Mouse (Mus musculus) forebrain, embryonic 14.5 days (tissue): ENCODE data around the gene Ptprf. TPM values are rescaled to one million over a fixed set of nuclear protein-coding genes. Genes with fewer than 3 reads are reported as not detected.

ENCODE experiments used
- ATAC-seq: fragments of 200-750 bp; cut with Nextera tagmentation; 2 replicates; pipeline ENCODE4 v1.8.0; 2017; ENCODE audit warnings: mild to moderate bottlenecking, moderate library complexity
- DNase-seq: peaks from one replicate; pipeline ENCODE4 v3.0.0-alpha.2; 2015; ENCODE audit warnings: low spot score
- H3K27ac ChIP-seq: fragments of 300-500 bp; sonication (generic); 2 replicates; pipeline ENCODE4 v1.5.1; 2014; ENCODE audit warnings: low read depth, mild to moderate bottlenecking, control low read depth, low read length, moderate library complexity
- H3K27me3 ChIP-seq: fragments of 300-500 bp; sonication (generic); replicated peaks from 2 replicates; pipeline ENCODE4 v1.6.1; 2014; ENCODE audit warnings: low read length, control low read depth, mixed read lengths; ENCODE audit not compliant: control insufficient read depth, insufficient read depth
- H3K36me3 ChIP-seq: fragments of 300-500 bp; sonication (generic); 2 replicates; pipeline ENCODE4 v1.6.1; 2014; ENCODE audit warnings: low read length, control low read depth; ENCODE audit not compliant: control insufficient read depth, insufficient read depth
- H3K4me1 ChIP-seq: fragments of 300-500 bp; sonication (generic); 2 replicates; pipeline ENCODE4 v1.6.1; 2014; ENCODE audit warnings: antibody characterized with exemption, low read length, control low read depth; ENCODE audit not compliant: control insufficient read depth, insufficient read depth
- H3K4me2 ChIP-seq: fragments of 300-500 bp; sonication (generic); 2 replicates; pipeline ENCODE4 v1.6.1; 2014; ENCODE audit warnings: mild to moderate bottlenecking, control low read depth, low read length
- H3K4me3 ChIP-seq: fragments of 300-500 bp; sonication (generic); 2 replicates; pipeline ENCODE4 v1.5.1; 2014; ENCODE audit warnings: low read depth, low read length, control low read depth
- H3K9ac ChIP-seq: fragments of 300-500 bp; sonication (generic); 2 replicates; pipeline ENCODE4 v1.6.1; 2014; ENCODE audit warnings: mild to moderate bottlenecking, low read length, control low read depth, moderate library complexity
- H3K9me3 ChIP-seq: fragments of 300-500 bp; sonication (generic); replicated peaks from 2 replicates; pipeline ENCODE4 v1.6.1; 2016; ENCODE audit warnings: low read length, control low read depth, mixed read lengths; ENCODE audit not compliant: control insufficient read depth
- WGBS: fragments of 180-500 bp; shearing (Covaris S2); extraction: QIAGEN DNeasy Blood & Tissue Kit; methylation state at CpG from one replicate; pipeline ENCODE4 v1.1.7; 2014; 5-methylcytosine and 5-hydroxymethylcytosine counted together
- polyA plus RNA-seq: library from polyadenylated mRNA; unstranded; fragments of >200 nt; fragmentation: Nextera tagmentation; extraction: Ambion mirVana; gene quantifications from 2 replicates; pipeline ENCODE4 v1.2.1, GENCODE M21; 2014

Ptprf gene
- polyA plus RNA-seq, 1 experiment from 2014 or later, result 42.0 TPM

GRCm38 (mm10) chr4:118257977-118258376 lies 33.2 kb downstream of the Ptprf start:
- H3K27ac ChIP-seq, result no peak overlapping the region
- H3K9ac ChIP-seq, result no peak overlapping the region
- H3K4me3 ChIP-seq, result no peak overlapping the region
- WGBS, result 100% methylated on average over 5 of the region's 5 CpGs
- H3K9me3 ChIP-seq, result no peaks in the 10 kb centered on the region
- ATAC-seq (no peak), DNase-seq (no peak)
- no peak overlapping the region for H3K4me2 ChIP-seq
- H3K36me3 ChIP-seq, result peaks cover 34% of the 10 kb centered on the region
- H3K27me3 ChIP-seq, result no peaks in the 10 kb centered on the region
- peaks cover 45% of the 10 kb centered on the region for H3K4me1 ChIP-seq

GRCm38 (mm10) chr4:118257416-118257815 lies 33.8 kb downstream of the Ptprf start:
- DNase-seq (no peak), ATAC-seq (no peak)
- Histone ChIP-seq H3K4me2 (no peak overlapping the region), H3K27me3 (no peaks in the 10 kb centered on the region), H3K9ac (no peak overlapping the region), H3K27ac (peak overlapping the region; percentile 66; the same call in 1 of the 2 replicates), H3K4me1 (peaks cover 40% of the 10 kb centered on the region), H3K9me3 (no peaks in the 10 kb centered on the region), H3K4me3 (no peak overlapping the region), H3K36me3 (peaks cover 36% of the 10 kb centered on the region)
- WGBS, result 94% methylated on average over 10 of the region's 10 CpGs

GRCm38 (mm10) chr4:118256217-118256616 lies 35.0 kb downstream of the Ptprf start:
- DNase-seq (peak; percentile 78), ATAC-seq (peak; percentile 66)
- peak overlapping the region; percentile 66 for H3K27ac ChIP-seq
- no peaks in the 10 kb centered on the region for H3K27me3 ChIP-seq
- H3K9ac ChIP-seq, result no peak overlapping the region
- no peak overlapping the region for H3K4me3 ChIP-seq
- no peaks in the 10 kb centered on the region for H3K9me3 ChIP-seq
- WGBS, result 35% methylated on average over 12 of the region's 12 CpGs
- H3K4me1 ChIP-seq, result peaks cover 28% of the 10 kb centered on the region
- H3K36me3 ChIP-seq, result peaks cover 48% of the 10 kb centered on the region
- no peak overlapping the region for H3K4me2 ChIP-seq

- Histone ChIP-seq H3K9me3 (no peaks in the 10 kb centered on the region), H3K36me3 (peaks cover 61% of the 10 kb centered on the region), H3K4me3 (no peak overlapping the region), H3K27ac (no peak overlapping the region), H3K4me2 (no peak overlapping the region), H3K27me3 (no peaks in the 10 kb centered on the region), H3K9ac (no peak overlapping the region), H3K4me1 (peaks cover 15% of the 10 kb centered on the region)
- 93% methylated on average over 5 of the region's 5 CpGs for WGBS
- ATAC-seq (no peak), DNase-seq (no peak)
Measured at GRCm38 (mm10) chr4:118254953-118255352, 36.3 kb downstream of the Ptprf start.

- H3K9me3 ChIP-seq, result no peaks in the 10 kb centered on the region
- H3K27me3 ChIP-seq, result no peaks in the 10 kb centered on the region
- H3K9ac ChIP-seq, result no peak overlapping the region
- no peak overlapping the region for H3K4me3 ChIP-seq
- no peak overlapping the region for H3K27ac ChIP-seq
- peak; percentile 19 for DNase-seq
- WGBS, result 74% methylated on average over 3 of the region's 3 CpGs
- peaks cover 70% of the 10 kb centered on the region for H3K36me3 ChIP-seq
- H3K4me2 ChIP-seq, result no peak overlapping the region
- no peak for ATAC-seq
- H3K4me1 ChIP-seq, result no peaks in the 10 kb centered on the region
Measured at GRCm38 (mm10) chr4:118247323-118247722, 43.9 kb downstream of the Ptprf start.

- H3K27ac ChIP-seq, result no peak overlapping the region
- H3K9ac ChIP-seq, result no peak overlapping the region
- H3K4me3 ChIP-seq, result no peak overlapping the region
- ATAC-seq, result no peak
- no peak overlapping the region for H3K4me2 ChIP-seq
- no peaks in the 10 kb centered on the region for H3K4me1 ChIP-seq
- H3K36me3 ChIP-seq, result peaks cover 62% of the 10 kb centered on the region
- no peak for DNase-seq
- WGBS, result 91% methylated on average over 14 of the region's 14 CpGs
- no peaks in the 10 kb centered on the region for H3K27me3 ChIP-seq
- no peaks in the 10 kb centered on the region for H3K9me3 ChIP-seq
Measured at GRCm38 (mm10) chr4:118245847-118246246, 45.4 kb downstream of the Ptprf start.

GRCm38 (mm10) chr4:118243791-118244190 lies 47.4 kb downstream of the Ptprf start:
- Histone ChIP-seq H3K4me2 (no peak overlapping the region), H3K36me3 (peaks cover 53% of the 10 kb centered on the region), H3K4me3 (no peak overlapping the region), H3K27me3 (no peaks in the 10 kb centered on the region), H3K9ac (no peak overlapping the region), H3K9me3 (no peaks in the 10 kb centered on the region), H3K4me1 (no peaks in the 10 kb centered on the region), H3K27ac (peak overlapping the region; percentile 30; the same call in 1 of the 2 replicates)
- 65% methylated on average over 7 of the region's 7 CpGs for WGBS
- ATAC-seq (peak; percentile 41; the same call in 1 of the 2 replicates), DNase-seq (no peak)

GRCm38 (mm10) chr4:118243298-118243697 lies 47.9 kb downstream of the Ptprf start:
- ATAC-seq, result peak; percentile 64
- no peak overlapping the region for H3K4me2 ChIP-seq
- no peaks in the 10 kb centered on the region for H3K9me3 ChIP-seq
- no peak overlapping the region for H3K4me3 ChIP-seq
- H3K27me3 ChIP-seq, result no peaks in the 10 kb centered on the region
- 0 out of 2 replicates have a peak overlapping the region, but pooled peaks have one; percentile 30 for H3K27ac ChIP-seq
- no peaks in the 10 kb centered on the region for H3K4me1 ChIP-seq
- 62% methylated on average over 11 of the region's 11 CpGs for WGBS
- DNase-seq, result peak; percentile 61
- H3K36me3 ChIP-seq, result peaks cover 51% of the 10 kb centered on the region
- no peak overlapping the region for H3K9ac ChIP-seq

GRCm38 (mm10) chr4:118239960-118240689 lies 51.1 kb downstream of the Ptprf start:
- Histone ChIP-seq H3K4me1 (no peaks in the 10 kb centered on the region), H3K9ac (no peak overlapping the region), H3K27me3 (no peaks in the 10 kb centered on the region), H3K27ac (no peak overlapping the region), H3K36me3 (peaks cover 53% of the 10 kb centered on the region), H3K4me2 (no peak overlapping the region), H3K9me3 (no peaks in the 10 kb centered on the region), H3K4me3 (no peak overlapping the region)
- DNase-seq, result no peak
- WGBS, result 93% methylated on average over 16 of the region's 16 CpGs
- ATAC-seq, result no peak
